8 mouse cellular contexts compared by ENCODE assay signal in the genomic region with DNA sequence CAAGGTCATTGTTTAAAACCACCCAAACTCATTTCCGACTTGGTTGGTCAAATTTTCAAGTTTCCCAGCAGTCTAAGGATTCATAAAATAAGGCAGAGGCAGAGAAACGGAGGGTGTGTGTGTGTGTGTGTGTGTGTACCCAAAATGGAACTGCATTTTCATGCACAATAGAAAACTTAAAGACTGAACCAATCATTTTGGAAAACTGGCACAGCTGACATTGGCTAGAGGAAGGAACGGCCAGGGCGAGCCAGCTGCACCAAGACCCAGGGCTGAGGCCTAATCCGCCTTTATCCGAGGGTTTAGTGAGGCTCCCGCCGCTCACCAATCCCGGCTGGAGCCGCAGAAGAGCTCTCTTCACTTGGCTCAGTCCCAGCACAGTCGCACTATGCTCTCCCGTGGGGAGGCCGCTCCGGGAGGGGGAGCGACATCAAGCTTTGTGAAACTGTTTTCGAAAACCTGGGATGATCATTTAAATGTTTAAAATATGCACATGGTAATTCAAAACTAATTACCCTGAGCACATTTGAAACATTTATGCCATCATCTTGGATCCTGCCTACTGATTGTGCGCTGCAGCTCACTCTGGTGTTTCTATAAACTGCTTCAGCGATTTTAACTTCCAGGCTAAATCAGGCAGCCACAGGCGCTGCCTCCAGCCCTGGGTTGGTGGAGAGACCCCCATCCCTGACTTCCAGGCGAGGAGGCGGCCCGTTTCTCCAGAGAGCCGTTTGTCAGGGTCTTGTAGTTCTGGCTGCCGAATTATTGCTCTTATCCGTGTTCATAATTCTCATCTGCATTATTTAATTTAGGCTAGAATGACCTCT. TPM values are rescaled to one million over a fixed set of nuclear protein-coding genes. Genes with fewer than 3 reads are reported as not detected.
DNase-seq lines count a peak whose midpoint lies in the region; ATAC-seq and TF ChIP-seq lines count a peak whose summit lies in the region.

No protein-coding gene starts in this region.

- H3K4me2 ChIP-seq in forebrain, embryonic 11.5 days (ENCODE audit: low read depth, low read length, severe bottlenecking), result no peak overlapping the region
- 0 out of 2 replicates have a peak overlapping the region, but pooled peaks have one; percentile 17 for H3K4me2 ChIP-seq in kidney, embryonic 16.5 days (replicated peaks; ENCODE audit: low read depth, low read length)
- H3K4me2 ChIP-seq in myocyte (ENCODE audit: low read depth), result peak overlapping the region; percentile 79
- no peak overlapping the region for H3K4me2 ChIP-seq in liver, embryonic 12.5 days

- no peaks in the 10 kb centered on the region for H3K9me3 ChIP-seq in forebrain, embryonic 11.5 days (ENCODE audit: control insufficient read depth, low read length)
- H3K9me3 ChIP-seq in kidney, embryonic 16.5 days (ENCODE audit: low read length), result no peaks in the 10 kb centered on the region
- no peaks in the 10 kb centered on the region for H3K9me3 ChIP-seq in liver, embryonic 12.5 days (replicated peaks)

- no peak overlapping the region for H3K4me3 ChIP-seq in forebrain, embryonic 11.5 days (ENCODE audit: low read depth, low read length)
- H3K4me3 ChIP-seq in kidney, embryonic 16.5 days (ENCODE audit: low read length), result no peak overlapping the region
- no peak overlapping the region for H3K4me3 ChIP-seq in myocyte
- H3K4me3 ChIP-seq in liver, embryonic 12.5 days, result no peak overlapping the region

- no peaks in the 10 kb centered on the region for H3K79me2 ChIP-seq in myocyte (ENCODE audit: control insufficient read depth, insufficient read depth)

- H3K4me1 ChIP-seq in forebrain, embryonic 11.5 days (replicated peaks; ENCODE audit: control insufficient read depth, insufficient read depth, low read length), result peaks cover 4% of the 10 kb centered on the region; the same call in 1 of the 2 replicates
- H3K4me1 ChIP-seq in kidney, embryonic 16.5 days (ENCODE audit: insufficient read depth, low read length), result peaks cover 18% of the 10 kb centered on the region
- H3K4me1 ChIP-seq in liver, embryonic 12.5 days, result peaks cover 23% of the 10 kb centered on the region

- H3K27me3 ChIP-seq in forebrain, embryonic 11.5 days (ENCODE audit: control insufficient read depth, insufficient read depth, low read length), result peaks cover 10% of the 10 kb centered on the region
- H3K27me3 ChIP-seq in kidney, embryonic 16.5 days (ENCODE audit: insufficient read depth, low read length), result peaks cover 26% of the 10 kb centered on the region
- no peaks in the 10 kb centered on the region for H3K27me3 ChIP-seq in myocyte (ENCODE audit: control insufficient read depth, insufficient read depth, insufficient read length)
- peaks cover 63% of the 10 kb centered on the region for H3K27me3 ChIP-seq in liver, embryonic 12.5 days (replicated peaks)

- no peaks in the 10 kb centered on the region for H3K36me3 ChIP-seq in forebrain, embryonic 11.5 days (ENCODE audit: control insufficient read depth, insufficient read depth, low read length)
- H3K36me3 ChIP-seq in kidney, embryonic 16.5 days (ENCODE audit: insufficient read depth, low read length), result no peaks in the 10 kb centered on the region
- H3K36me3 ChIP-seq in myocyte (ENCODE audit: control insufficient read depth, insufficient read depth), result no peaks in the 10 kb centered on the region
- H3K36me3 ChIP-seq in liver, embryonic 12.5 days, result no peaks in the 10 kb centered on the region

- peak overlapping the region; percentile 5; the same call in 1 of the 2 replicates for H3K27ac ChIP-seq in forebrain, embryonic 11.5 days (ENCODE audit: low read depth, low read length)
- no peak overlapping the region for H3K27ac ChIP-seq in kidney, embryonic 16.5 days (ENCODE audit: low read length)
- H3K27ac ChIP-seq in liver, embryonic 12.5 days, result no peak overlapping the region

- no peak overlapping the region for H3ac ChIP-seq in myocyte (ENCODE audit: control insufficient read depth, insufficient read length)

- 15% methylated on average over 25 of the region's 25 CpGs for WGBS in forebrain, embryonic 11.5 days
- WGBS in kidney, embryonic 16.5 days, result 27% methylated on average over 25 of the region's 25 CpGs
- 51% methylated on average over 25 of the region's 25 CpGs for WGBS in liver, embryonic 12.5 days (ENCODE audit: insufficient replicate concordance)

- no peak overlapping the region for H3K9ac ChIP-seq in forebrain, embryonic 11.5 days (ENCODE audit: low read length)
- H3K9ac ChIP-seq in kidney, embryonic 16.5 days (replicated peaks; ENCODE audit: low read length), result peak overlapping the region; percentile 44
- no peak overlapping the region for H3K9ac ChIP-seq in liver, embryonic 12.5 days

- peak; percentile 67 to 80 for DNase-seq in left cerebral cortex, adult 18-20 months (ENCODE audit: low spot score in 2 of 2)
- DNase-seq in left cerebral cortex, adult 11 months (ENCODE audit: low spot score), result no peak
- peak; percentile 63 for DNase-seq in forebrain, embryonic 11.5 days (ENCODE audit: low spot score)
- DNase-seq in urinary bladder, postnatal 10 days (ENCODE audit: low spot score), result no peak

- TF ChIP-seq POLR2A in myocyte (IDR thresholded peaks at IDR 0.05; ENCODE audit: insufficient read length, low read depth), result no peak

- ATAC-seq in forebrain, embryonic 11.5 days (replicated peaks; ENCODE audit: low FRiP score), result peak; percentile 59; the same call in 1 of the 2 replicates
- ATAC-seq in kidney, embryonic 16.5 days (ENCODE audit: low FRiP score, low TSS enrichment), result no peak
- ATAC-seq in liver, embryonic 12.5 days, result no peak
- ATAC-seq in granulocyte monocyte progenitor cell, adult 5-6 weeks (replicated peaks; ENCODE audit: poor library complexity, severe bottlenecking), result no peak

TF ChIP-seq in myocyte, 11 proteins besides CTCF, POLR2A, EP300 and RAD21:
- no peak for TF ChIP-seq REST (IDR thresholded peaks at IDR 0.05; ENCODE audit: insufficient read depth, insufficient read length)
- TF ChIP-seq MYOD1 (IDR thresholded peaks at IDR 0.05; ENCODE audit: control insufficient read depth in 1 of 3, insufficient read length in 2 of 3, low read depth in 2 of 3), result no peak
- no peak for TF ChIP-seq SRF (IDR thresholded peaks at IDR 0.05; ENCODE audit: control insufficient read depth, insufficient read length, low read depth)
- TF ChIP-seq MAX (IDR thresholded peaks at IDR 0.05; ENCODE audit: low read depth), result no peak
- no peak for TF ChIP-seq E2F4 (IDR thresholded peaks at IDR 0.05; ENCODE audit: insufficient read depth)
- no peak for TF ChIP-seq CEBPB (IDR thresholded peaks at IDR 0.05; ENCODE audit: insufficient read depth, poor library complexity, severe bottlenecking)

RNA-seq across cellular contexts. Expression of gene Rpa1, which starts 56.5 kb away (rescaled TPM):
- total RNA-seq in left cerebral cortex, adult 18-20 months (2021), result 10 to 100 TPM; 47.2 to 49.9 TPM
- 140 and 146 TPM in 2 replicates for polyA plus RNA-seq in forebrain, embryonic 11.5 days (2014; fragmentation: Nextera tagmentation; extraction: Ambion mirVana)
- polyA plus RNA-seq in kidney, embryonic 16.5 days (2015; fragmentation: Nextera tagmentation; extraction: Ambion mirVana), result 119 and 129 TPM in 2 replicates
- polyA plus RNA-seq in myocyte (2012; fragmentation: generic; extraction: Trizol), result 63.4 TPM
- polyA plus RNA-seq in liver, embryonic 12.5 days (2016; fragmentation: Nextera tagmentation; extraction: Ambion mirVana), result 143 and 149 TPM in 2 replicates
- total RNA-seq in granulocyte monocyte progenitor cell, adult 5-6 weeks (2014; fragmentation: Nextera tagmentation), result 86.4 and 106 TPM in 2 replicates
- 200 and 207 TPM in 2 replicates for total RNA-seq in granulocyte monocyte progenitor cell, adult 5-6 weeks (2017)

RNA-seq across cellular contexts. Expression of gene Smyd4, which starts 56.6 kb away (rescaled TPM):
- 10 to 100 TPM; 13.7 to 17.5 TPM for total RNA-seq in left cerebral cortex, adult 18-20 months (2021)
- polyA plus RNA-seq in forebrain, embryonic 11.5 days (2014; fragmentation: Nextera tagmentation; extraction: Ambion mirVana), result 17.3 and 20.0 TPM in 2 replicates
- 14.9 and 15.3 TPM in 2 replicates for polyA plus RNA-seq in kidney, embryonic 16.5 days (2015; fragmentation: Nextera tagmentation; extraction: Ambion mirVana)
- polyA plus RNA-seq in myocyte (2012; fragmentation: generic; extraction: Trizol), result 6.9 TPM
- 6.9 and 8.6 TPM in 2 replicates for polyA plus RNA-seq in liver, embryonic 12.5 days (2016; fragmentation: Nextera tagmentation; extraction: Ambion mirVana)
- total RNA-seq in granulocyte monocyte progenitor cell, adult 5-6 weeks (2014; fragmentation: Nextera tagmentation), result 11.7 and 12.6 TPM in 2 replicates
- total RNA-seq in granulocyte monocyte progenitor cell, adult 5-6 weeks (2017), result 11.2 and 12.3 TPM in 2 replicates

Comparison
In these comparisons a context has a peak if more than half of its experiments do, and no peak if none do; other contexts are left out.
1. DNase-seq: peak in left cerebral cortex, adult 18-20 months (2 of 2) and forebrain, embryonic 11.5 days (single experiment); none in left cerebral cortex, adult 11 months (single experiment) and urinary bladder, postnatal 10 days (single experiment).
2. H3K4me2 ChIP-seq: peak in kidney, embryonic 16.5 days (single experiment) and myocyte (single experiment); none in forebrain, embryonic 11.5 days (single experiment) and liver, embryonic 12.5 days (single experiment).